Mouse (Mus musculus) stomach, embryonic 15.5 days (tissue): ENCODE measurements around the gene Hcn2. TPM values are rescaled to one million over a fixed set of nuclear protein-coding genes. Genes with fewer than 3 reads are reported as not detected.

Experiments used
- ATAC-seq: fragments of 200-750 bp; cut with Nextera tagmentation; 2 replicates; pipeline ENCODE4 v1.8.0; 2017; ENCODE audit warnings: low read depth, moderate number of reproducible peaks, moderate TSS enrichment; ENCODE audit not compliant: insufficient read depth, low FRiP score
- H3K27ac ChIP-seq: fragments of 300-500 bp; sonication (generic); 2 replicates; pipeline ENCODE4 v1.5.1; 2015; ENCODE audit warnings: mild to moderate bottlenecking, inconsistent platforms
- H3K27me3 ChIP-seq: fragments of 300-500 bp; sonication (generic); replicated peaks from 2 replicates; pipeline ENCODE4 v1.6.1; 2015; ENCODE audit warnings: inconsistent platforms
- H3K36me3 ChIP-seq: fragments of 300-500 bp; sonication (generic); 2 replicates; pipeline ENCODE4 v1.6.1; 2015; ENCODE audit warnings: inconsistent platforms
- H3K4me1 ChIP-seq: fragments of 300-500 bp; sonication (generic); 2 replicates; pipeline ENCODE4 v1.6.1; 2015; ENCODE audit warnings: inconsistent platforms
- H3K4me2 ChIP-seq: fragments of 300-500 bp; sonication (generic); 2 replicates; pipeline ENCODE4 v1.6.1; 2015; ENCODE audit warnings: mild to moderate bottlenecking, inconsistent platforms
- H3K4me3 ChIP-seq: fragments of 300-500 bp; sonication (generic); replicated peaks from 2 replicates; pipeline ENCODE4 v1.5.1; 2015; ENCODE audit warnings: inconsistent platforms
- H3K9ac ChIP-seq: fragments of 300-500 bp; sonication (generic); 2 replicates; pipeline ENCODE4 v1.6.1; 2015; ENCODE audit warnings: inconsistent platforms
- H3K9me3 ChIP-seq: fragments of 300-500 bp; sonication (generic); 2 replicates; pipeline ENCODE4 v1.6.1; 2016; ENCODE audit warnings: inconsistent platforms
- WGBS: fragments of 180-500 bp; shearing (Covaris S2); methylation state at CpG from one replicate; pipeline ENCODE4 v1.1.7; 2015; 5-methylcytosine and 5-hydroxymethylcytosine counted together
- polyA plus RNA-seq: library from polyadenylated mRNA; unstranded; fragments of >200 nt; fragmentation: Nextera tagmentation; extraction: Ambion mirVana; gene quantifications from 2 replicates; pipeline ENCODE4 v1.2.1, GENCODE M21; 2015

Hcn2 gene
- polyA plus RNA-seq, 1 experiment from 2014 or later = 0.08 TPM

DNA sequence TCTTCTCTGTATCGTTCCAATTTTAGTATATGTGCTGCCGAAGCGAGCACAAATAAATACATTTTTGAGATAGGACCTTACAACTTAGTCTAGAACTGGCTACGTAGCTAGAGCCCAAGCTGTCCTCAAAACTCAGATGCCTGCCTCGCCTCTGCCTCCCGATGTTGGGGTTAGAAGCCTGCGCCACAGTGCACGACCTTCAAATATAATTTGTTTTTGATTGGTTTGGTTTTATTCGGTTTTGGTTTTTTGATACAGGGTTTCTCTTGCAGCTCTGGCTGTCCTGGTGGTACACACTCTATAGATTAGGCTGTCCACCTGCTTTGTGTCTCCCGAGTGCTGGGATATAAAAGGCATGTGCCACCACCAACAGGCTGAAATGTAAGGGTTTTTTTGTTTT lies 12.9 kb upstream of the Hcn2 start:
- ATAC-seq = no peak
- Histone ChIP-seq H3K9ac (no peak overlapping the region), H3K27me3 (no peaks in the 10 kb centered on the region), H3K4me1 (peaks cover 40% of the 10 kb centered on the region), H3K4me3 (peak overlapping the region; percentile 71), H3K27ac (peak overlapping the region; percentile 61), H3K36me3 (peaks cover 1% of the 10 kb centered on the region), H3K9me3 (no peaks in the 10 kb centered on the region), H3K4me2 (peak overlapping the region; percentile 83)
- WGBS = 77% methylated on average over 10 of the region's 10 CpGs

DNA sequence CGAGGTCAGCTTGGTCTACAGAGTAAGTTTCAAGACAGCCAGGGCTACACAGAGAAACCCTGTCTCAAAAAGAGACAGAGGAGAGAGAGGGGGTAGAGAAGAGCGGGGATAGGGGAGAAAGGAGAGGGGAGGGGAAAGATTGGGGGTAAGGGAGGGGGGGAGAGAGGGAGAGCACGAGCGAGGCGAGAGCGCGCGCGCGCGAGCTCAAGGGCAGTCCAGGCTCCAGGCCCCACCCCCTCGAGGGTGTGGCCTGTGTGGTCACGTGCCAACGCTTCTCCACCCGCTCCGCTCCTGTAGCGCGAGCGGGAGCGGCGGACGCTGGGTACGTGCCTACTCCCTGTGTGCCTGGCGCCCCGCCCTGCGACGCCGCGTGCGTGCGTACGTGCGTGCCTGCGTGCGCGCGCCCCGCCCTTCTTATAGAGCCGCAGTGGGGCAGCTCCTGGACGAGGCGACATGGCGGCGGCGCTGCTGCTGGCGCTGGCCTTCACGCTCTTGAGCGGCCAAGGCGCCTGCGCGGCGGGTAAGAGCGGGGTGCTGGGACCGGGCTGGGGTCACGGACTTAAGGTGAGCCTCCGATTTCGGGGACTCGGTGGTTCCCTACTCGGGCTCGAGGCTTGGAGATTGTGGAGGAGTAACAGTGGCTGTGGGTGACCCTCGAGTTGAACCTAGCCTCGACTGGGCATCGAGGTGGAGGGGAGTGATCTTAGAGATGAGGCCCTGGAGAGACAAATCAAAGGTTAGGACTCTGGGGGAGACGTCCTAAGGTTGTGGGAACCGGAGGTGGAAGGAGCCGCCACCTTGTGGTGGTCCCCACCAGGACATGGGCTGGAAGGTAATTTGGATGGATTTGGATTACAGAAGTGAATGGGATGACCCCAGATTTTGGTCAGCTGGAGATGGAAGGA lies 12.1 kb upstream of the Hcn2 start, which contains the start of gene Bsg:
Gene Bsg, plus strand, starts transcription at position 427 of the 905 bp plus-strand sequence.
- Histone ChIP-seq H3K4me2 (peak within 1 kb of the TSS; percentile 83), H3K4me1 (peaks cover 48% of the 10 kb centered on the region), H3K27me3 (no peaks in the 10 kb centered on the region), H3K9me3 (no peaks in the 10 kb centered on the region), H3K9ac (peak within 1 kb of the TSS; percentile 88), H3K36me3 (peaks cover 9% of the 10 kb centered on the region), H3K27ac (peak within 1 kb of the TSS; percentile 81), H3K4me3 (peak within 1 kb of the TSS; percentile 71)
- under 1% methylated on average over 65 of the region's 65 CpGs for WGBS
- peak; percentile 94 for ATAC-seq

DNA sequence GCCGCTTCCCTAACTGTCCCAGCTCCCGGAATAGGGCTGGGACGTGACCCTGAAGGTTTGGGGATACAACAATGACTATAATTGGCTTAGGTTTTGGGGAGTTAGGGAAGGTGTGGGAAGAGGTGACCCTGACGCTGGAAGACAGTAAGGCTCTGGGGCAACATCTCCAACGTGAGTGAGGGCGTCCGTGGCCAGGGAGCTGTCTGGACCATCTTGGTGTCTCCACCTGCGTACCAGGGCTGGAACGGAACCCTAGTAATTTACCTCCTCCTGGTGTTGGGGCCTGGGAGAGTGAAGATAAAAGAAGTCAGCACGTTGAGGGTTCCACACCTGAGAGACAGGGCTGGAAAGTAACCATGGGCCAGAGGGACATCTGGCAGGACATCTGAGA lies 11.5 kb upstream of the Hcn2 start:
- no peaks in the 10 kb centered on the region for H3K27me3 ChIP-seq
- 5% methylated on average over 10 of the region's 10 CpGs for WGBS
- H3K4me3 ChIP-seq = peak overlapping the region; percentile 71
- no peak for ATAC-seq
- peaks cover 49% of the 10 kb centered on the region for H3K4me1 ChIP-seq
- peak overlapping the region; percentile 83 for H3K4me2 ChIP-seq
- peak overlapping the region; percentile 81 for H3K27ac ChIP-seq
- no peaks in the 10 kb centered on the region for H3K9me3 ChIP-seq
- H3K36me3 ChIP-seq = peaks cover 15% of the 10 kb centered on the region
- H3K9ac ChIP-seq = peak overlapping the region; percentile 88

DNA sequence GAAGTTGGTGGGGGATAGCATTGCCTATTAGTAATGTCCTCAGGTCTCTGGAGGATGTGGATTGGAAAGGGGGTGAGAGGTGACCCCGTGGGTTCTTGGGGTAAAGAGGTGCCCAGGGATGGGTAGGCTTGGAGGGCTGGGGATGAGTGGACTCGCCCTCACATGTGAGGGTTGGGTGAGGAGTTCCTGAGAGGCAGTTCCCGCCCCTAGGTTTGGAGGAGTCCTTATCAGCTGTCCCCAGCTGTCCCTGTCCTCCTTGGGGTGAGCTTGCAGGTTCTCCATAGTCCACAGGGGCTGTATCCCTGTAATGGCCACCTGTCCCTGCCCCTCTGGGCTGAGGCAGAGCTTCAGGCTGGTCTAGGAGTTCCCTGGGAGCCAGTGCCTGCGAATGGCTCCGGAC lies 10.5 kb upstream of the Hcn2 start:
- H3K4me1 ChIP-seq = peaks cover 46% of the 10 kb centered on the region
- H3K9ac ChIP-seq = 0 out of 2 replicates have a peak overlapping the region, but pooled peaks have one; percentile 88
- H3K4me2 ChIP-seq = peak overlapping the region; percentile 83
- H3K27me3 ChIP-seq = no peaks in the 10 kb centered on the region
- no peak overlapping the region; the same call in 1 of the 2 replicates for H3K27ac ChIP-seq
- peak overlapping the region; percentile 71 for H3K4me3 ChIP-seq
- WGBS = 72% methylated on average over 5 of the region's 5 CpGs
- ATAC-seq = peak; percentile 53; the same call in 1 of the 2 replicates
- peaks cover 25% of the 10 kb centered on the region for H3K36me3 ChIP-seq
- H3K9me3 ChIP-seq = no peaks in the 10 kb centered on the region

DNA sequence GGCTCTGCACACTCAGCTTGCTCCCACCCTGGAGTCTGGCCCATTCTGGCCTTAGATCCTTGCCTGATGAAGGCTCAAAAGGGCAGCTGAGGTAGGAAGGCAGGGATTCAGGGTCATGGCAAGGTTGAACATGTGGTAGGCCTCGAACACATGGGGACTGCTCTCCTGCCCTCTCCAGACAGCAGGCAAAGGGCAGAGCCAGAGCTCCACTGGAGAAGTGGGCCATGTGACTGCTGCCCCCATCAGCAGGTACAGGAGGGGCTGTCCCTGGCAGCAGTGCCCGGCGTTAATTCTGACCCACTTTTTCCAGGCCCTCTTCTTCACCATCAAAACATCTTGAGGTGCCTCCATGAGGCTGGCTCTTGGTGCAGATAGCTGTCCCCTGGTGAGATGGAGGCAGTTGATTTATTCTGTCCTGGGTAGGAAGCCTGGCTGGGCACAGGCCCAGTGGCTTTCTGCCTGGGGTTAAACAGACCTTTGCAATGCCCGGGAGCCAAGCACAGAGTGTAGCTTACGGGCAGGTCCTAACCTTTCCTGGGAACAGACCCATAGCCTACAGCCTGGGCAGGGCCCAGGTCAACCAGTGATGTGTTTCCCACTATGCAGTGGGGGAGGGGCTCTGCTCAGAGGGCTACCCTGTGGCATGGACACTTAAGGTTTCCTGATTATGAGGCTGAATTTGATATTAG lies 9.9 kb upstream of the Hcn2 start:
- H3K4me3 ChIP-seq = peak overlapping the region; percentile 71
- ATAC-seq = no peak
- H3K4me2 ChIP-seq = peak overlapping the region; percentile 83
- H3K36me3 ChIP-seq = peaks cover 29% of the 10 kb centered on the region
- 76% methylated on average over 5 of the region's 5 CpGs for WGBS
- no peaks in the 10 kb centered on the region for H3K27me3 ChIP-seq
- no peaks in the 10 kb centered on the region for H3K9me3 ChIP-seq
- H3K4me1 ChIP-seq = peaks cover 42% of the 10 kb centered on the region
- no peak overlapping the region; the same call in 1 of the 2 replicates for H3K27ac ChIP-seq
- H3K9ac ChIP-seq = 0 out of 2 replicates have a peak overlapping the region, but pooled peaks have one; percentile 7

DNA sequence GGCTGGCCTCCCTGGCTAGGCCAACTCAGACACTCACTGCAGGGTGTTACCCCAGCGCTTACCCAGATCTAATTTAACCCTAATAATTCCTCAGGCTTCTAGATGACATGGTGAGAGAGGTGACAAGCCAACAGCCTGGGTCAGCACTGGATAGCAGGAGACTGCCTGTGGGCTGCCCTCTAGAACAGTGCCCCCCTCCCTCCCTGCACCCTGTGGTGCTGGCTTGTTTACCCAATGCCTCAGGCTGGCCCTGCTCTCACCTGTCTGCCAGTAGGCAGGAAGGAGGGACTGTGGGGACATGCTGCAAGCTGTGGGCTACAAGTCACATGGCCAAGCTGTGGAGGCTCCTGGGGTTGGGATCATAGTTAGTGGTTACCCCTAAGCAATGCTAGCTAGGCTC lies 9.3 kb upstream of the Hcn2 start:
- no peaks in the 10 kb centered on the region for H3K9me3 ChIP-seq
- peak overlapping the region; percentile 21; the same call in 1 of the 2 replicates for H3K27ac ChIP-seq
- H3K27me3 ChIP-seq = no peaks in the 10 kb centered on the region
- ATAC-seq = no peak
- no peak overlapping the region for H3K9ac ChIP-seq
- 70% methylated on average over 1 of the region's 1 CpGs for WGBS
- peaks cover 36% of the 10 kb centered on the region for H3K4me1 ChIP-seq
- no peak overlapping the region for H3K4me3 ChIP-seq
- H3K4me2 ChIP-seq = peak overlapping the region; percentile 83; the same call in 1 of the 2 replicates
- peaks cover 33% of the 10 kb centered on the region for H3K36me3 ChIP-seq

DNA sequence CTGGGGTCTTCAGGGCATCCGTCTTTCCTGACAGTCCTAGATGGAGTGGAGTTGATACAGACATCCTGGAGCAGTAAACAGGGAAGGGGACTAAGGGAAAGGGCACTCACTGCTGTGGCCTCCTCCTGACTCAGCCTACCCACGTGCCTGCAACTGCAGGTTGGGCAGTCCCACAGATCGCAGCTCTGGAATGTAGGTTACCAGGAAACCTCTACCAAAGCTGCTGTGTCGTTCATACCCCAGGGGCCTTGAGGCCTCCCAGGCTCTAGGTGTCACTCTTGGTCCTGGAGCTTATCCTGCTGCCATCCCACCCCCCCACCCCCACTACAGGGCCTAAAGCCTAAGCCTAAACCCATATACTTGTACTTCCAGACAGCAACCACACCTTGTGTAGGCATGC lies 8.7 kb upstream of the Hcn2 start:
- WGBS = 55% methylated on average over 4 of the region's 4 CpGs
- Histone ChIP-seq H3K27me3 (no peaks in the 10 kb centered on the region), H3K9me3 (no peaks in the 10 kb centered on the region), H3K4me2 (no peak overlapping the region), H3K27ac (peak overlapping the region; percentile 21; the same call in 1 of the 2 replicates), H3K4me3 (no peak overlapping the region), H3K36me3 (peaks cover 33% of the 10 kb centered on the region), H3K9ac (no peak overlapping the region), H3K4me1 (peaks cover 39% of the 10 kb centered on the region)
- no peak for ATAC-seq

DNA sequence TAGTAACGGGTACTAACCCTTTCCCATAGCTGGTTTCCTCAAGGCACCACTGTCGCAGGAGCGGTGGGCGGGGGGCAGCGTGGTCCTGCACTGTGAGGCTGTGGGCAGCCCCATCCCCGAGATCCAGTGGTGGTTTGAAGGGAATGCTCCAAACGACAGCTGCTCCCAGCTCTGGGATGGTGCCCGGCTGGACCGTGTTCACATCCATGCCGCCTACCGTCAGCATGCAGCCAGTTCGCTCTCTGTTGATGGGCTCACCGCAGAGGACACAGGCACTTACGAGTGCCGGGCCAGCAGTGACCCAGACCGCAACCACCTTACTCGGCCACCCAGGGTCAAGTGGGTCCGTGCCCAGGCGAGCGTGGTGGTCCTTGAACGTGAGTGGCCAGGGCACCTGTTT lies 7.8 kb upstream of the Hcn2 start:
- Histone ChIP-seq H3K9ac (no peak overlapping the region), H3K4me1 (peaks cover 39% of the 10 kb centered on the region), H3K4me2 (no peak overlapping the region), H3K36me3 (peaks cover 33% of the 10 kb centered on the region), H3K27me3 (no peaks in the 10 kb centered on the region), H3K27ac (no peak overlapping the region), H3K9me3 (no peaks in the 10 kb centered on the region), H3K4me3 (no peak overlapping the region)
- ATAC-seq = no peak
- 90% methylated on average over 21 of the region's 21 CpGs for WGBS

DNA sequence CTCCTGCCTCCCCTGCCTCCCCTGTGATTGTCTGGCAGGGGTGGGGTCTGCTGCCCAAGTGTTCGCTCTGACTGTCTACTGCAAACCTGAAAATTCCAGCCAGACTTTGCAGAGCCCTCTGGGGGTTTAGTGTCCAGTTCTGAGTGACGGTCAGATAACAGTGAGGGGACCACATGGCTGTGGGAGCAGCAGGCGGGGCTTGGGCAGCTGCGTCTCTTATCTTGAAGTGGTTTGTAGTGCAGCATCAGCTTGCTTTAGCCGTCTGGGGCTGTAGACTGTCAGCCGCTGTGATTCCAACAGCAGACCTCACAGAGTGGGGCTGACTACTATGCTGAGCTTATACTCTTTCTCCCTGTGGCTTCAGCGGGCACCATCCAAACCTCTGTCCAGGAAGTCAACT lies 7.1 kb upstream of the Hcn2 start:
- no peaks in the 10 kb centered on the region for H3K9me3 ChIP-seq
- H3K36me3 ChIP-seq = peaks cover 33% of the 10 kb centered on the region
- peaks cover 39% of the 10 kb centered on the region for H3K4me1 ChIP-seq
- 54% methylated on average over 7 of the region's 7 CpGs for WGBS
- H3K27me3 ChIP-seq = no peaks in the 10 kb centered on the region
- no peak overlapping the region for H3K4me2 ChIP-seq
- ATAC-seq = no peak
- H3K27ac ChIP-seq = no peak overlapping the region
- H3K4me3 ChIP-seq = no peak overlapping the region
- no peak overlapping the region for H3K9ac ChIP-seq

DNA sequence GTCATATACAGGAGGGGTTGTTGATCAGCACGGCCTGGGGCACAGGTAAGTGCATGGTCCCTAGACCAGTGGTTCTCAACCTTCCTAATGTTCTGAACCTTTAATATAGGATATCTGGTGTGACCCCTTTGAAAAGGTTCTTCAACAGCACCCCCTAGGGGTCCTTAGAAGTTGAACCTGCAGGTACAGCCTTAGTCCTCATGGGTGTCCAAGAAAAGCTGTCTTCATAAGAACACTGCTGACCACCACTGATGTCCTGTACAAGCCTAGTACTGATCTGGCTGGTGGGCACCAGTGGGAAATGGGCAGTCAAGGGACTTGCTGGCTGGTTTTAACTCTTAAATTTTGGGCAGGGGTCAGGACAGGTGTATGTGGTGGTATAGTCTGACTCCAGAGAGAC lies 4.4 kb upstream of the Hcn2 start:
- no peak overlapping the region for H3K27ac ChIP-seq
- 0 out of 2 replicates have a peak, but pooled peaks have one; percentile 7 for ATAC-seq
- no peak overlapping the region for H3K4me3 ChIP-seq
- no peak overlapping the region for H3K4me2 ChIP-seq
- H3K9me3 ChIP-seq = no peaks in the 10 kb centered on the region
- H3K27me3 ChIP-seq = peaks cover 26% of the 10 kb centered on the region
- H3K9ac ChIP-seq = no peak overlapping the region
- H3K36me3 ChIP-seq = peaks cover 33% of the 10 kb centered on the region
- WGBS = 74% methylated on average over 1 of the region's 1 CpGs
- peaks cover 28% of the 10 kb centered on the region for H3K4me1 ChIP-seq

DNA sequence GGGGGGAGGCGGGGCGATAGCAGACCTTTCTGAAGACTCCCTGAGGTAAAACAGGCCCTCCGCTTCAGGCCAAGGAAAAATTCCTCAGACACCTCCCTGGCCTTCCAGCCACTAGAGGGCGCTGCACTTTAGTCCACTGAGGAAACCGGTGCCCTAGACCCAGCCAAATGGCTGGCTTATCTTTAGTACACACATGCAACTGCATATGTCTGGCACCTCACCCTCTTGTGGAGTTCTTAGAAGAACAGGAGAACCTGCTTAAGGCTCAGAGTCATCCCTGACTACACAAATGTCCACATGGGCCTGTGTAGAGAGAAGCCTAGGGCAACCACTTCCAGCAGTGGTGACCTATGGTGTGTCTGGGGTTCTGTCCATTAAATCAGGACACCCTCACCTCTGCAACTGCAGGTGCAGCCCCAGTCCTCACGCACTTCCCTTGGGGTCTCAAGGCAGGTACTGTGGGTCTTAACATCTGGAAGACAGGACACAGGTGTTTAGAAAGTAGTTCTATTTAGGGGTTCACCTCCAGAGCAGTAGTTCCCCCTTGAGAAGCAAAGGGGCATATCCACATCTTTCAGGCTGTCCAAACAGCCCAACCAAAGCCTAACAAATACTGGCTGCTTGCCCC lies 3.8 kb upstream of the Hcn2 start:
- ATAC-seq = peak; percentile 72
- Histone ChIP-seq H3K27ac (peak overlapping the region; percentile 40; the same call in 1 of the 2 replicates), H3K36me3 (peaks cover 33% of the 10 kb centered on the region), H3K27me3 (peaks cover 31% of the 10 kb centered on the region), H3K4me1 (peaks cover 29% of the 10 kb centered on the region), H3K9me3 (no peaks in the 10 kb centered on the region), H3K9ac (no peak overlapping the region), H3K4me3 (no peak overlapping the region), H3K4me2 (no peak overlapping the region)
- 16% methylated on average over 4 of the region's 6 CpGs for WGBS
